Comparison of ENCODE assay signal across 8 mouse cellular contexts in genomic region chr14:122463080-122463691, GRCm38 (mm10). TPM values are rescaled to one million over a fixed set of nuclear protein-coding genes. Genes with fewer than 3 reads are reported as not detected.
DNase-seq lines count a peak whose midpoint lies in the region; ATAC-seq lines count a peak whose summit lies in the region.

No protein-coding gene starts in this region.

- peaks cover 8% of the 10 kb centered on the region; the same call in 1 of the 2 replicates for H3K4me1 ChIP-seq in embryonic facial prominence, embryonic 14.5 days (ENCODE audit: control insufficient read depth, insufficient read depth, low read length)
- peaks cover 30% of the 10 kb centered on the region for H3K4me1 ChIP-seq in limb, embryonic 12.5 days (replicated peaks)
- H3K4me1 ChIP-seq in neural tube, embryonic 15.5 days = peaks cover 23% of the 10 kb centered on the region

- WGBS in embryonic facial prominence, embryonic 14.5 days = 2% methylated on average over 40 of the region's 40 CpGs
- WGBS in limb, embryonic 12.5 days = 1% methylated on average over 40 of the region's 40 CpGs
- WGBS in neural tube, embryonic 15.5 days = under 1% methylated on average over 40 of the region's 40 CpGs

- H3K4me3 ChIP-seq in embryonic facial prominence, embryonic 14.5 days (ENCODE audit: low read depth, low read length) = peak overlapping the region; percentile 49
- peak overlapping the region; percentile 69 for H3K4me3 ChIP-seq in limb, embryonic 12.5 days (replicated peaks)
- H3K4me3 ChIP-seq in neural tube, embryonic 15.5 days (replicated peaks) = peak overlapping the region; percentile 47

- H3K36me3 ChIP-seq in embryonic facial prominence, embryonic 14.5 days (ENCODE audit: control insufficient read depth, insufficient read depth, low read length) = no peaks in the 10 kb centered on the region
- no peaks in the 10 kb centered on the region for H3K36me3 ChIP-seq in limb, embryonic 12.5 days
- no peaks in the 10 kb centered on the region for H3K36me3 ChIP-seq in neural tube, embryonic 15.5 days

- no peak for ATAC-seq in embryonic facial prominence, embryonic 14.5 days (ENCODE audit: low read depth)
- no peak for ATAC-seq in limb, embryonic 12.5 days (ENCODE audit: insufficient number of reproducible peaks, insufficient read depth, low FRiP score, low TSS enrichment, low read depth)
- no peak; the same call in 1 of the 2 replicates for ATAC-seq in neural tube, embryonic 15.5 days (ENCODE audit: low FRiP score)

- peak overlapping the region; percentile 89 for H3K4me2 ChIP-seq in embryonic facial prominence, embryonic 14.5 days (ENCODE audit: low read depth, low read length)
- H3K4me2 ChIP-seq in limb, embryonic 12.5 days = peak overlapping the region; percentile 87
- peak overlapping the region; percentile 81 for H3K4me2 ChIP-seq in neural tube, embryonic 15.5 days

- no peaks in the 10 kb centered on the region for H3K9me3 ChIP-seq in embryonic facial prominence, embryonic 14.5 days (ENCODE audit: control insufficient read depth, low read length)
- no peaks in the 10 kb centered on the region for H3K9me3 ChIP-seq in limb, embryonic 12.5 days
- no peaks in the 10 kb centered on the region for H3K9me3 ChIP-seq in neural tube, embryonic 15.5 days (replicated peaks)

- no peak overlapping the region; the same call in 1 of the 2 replicates for H3K27ac ChIP-seq in embryonic facial prominence, embryonic 14.5 days (replicated peaks; ENCODE audit: low read depth, low read length)
- peak overlapping the region; percentile 96 for H3K27ac ChIP-seq in limb, embryonic 12.5 days
- peak overlapping the region; percentile 81 for H3K27ac ChIP-seq in neural tube, embryonic 15.5 days (replicated peaks)

- DNase-seq in kidney, adult 18-20 months = peak; percentile 23
- no peak for DNase-seq in kidney, adult 8-10 months
- peak; percentile 70 for DNase-seq in Muller cell, postnatal 12 days (ENCODE audit: inconsistent ontology term)
- DNase-seq in embryonic facial prominence, embryonic 14.5 days (ENCODE audit: low spot score) = no peak
- DNase-seq in gastrocnemius, adult 18-20 months (ENCODE audit: low spot score) = no peak
- no peak for DNase-seq in urinary bladder, postnatal 14 days (ENCODE audit: low spot score)

- peaks cover 81% of the 10 kb centered on the region for H3K27me3 ChIP-seq in embryonic facial prominence, embryonic 14.5 days (replicated peaks; ENCODE audit: control insufficient read depth, insufficient read depth, low read length)
- peaks cover 61% of the 10 kb centered on the region for H3K27me3 ChIP-seq in limb, embryonic 12.5 days
- H3K27me3 ChIP-seq in neural tube, embryonic 15.5 days (replicated peaks) = peaks cover 73% of the 10 kb centered on the region

- peak overlapping the region; percentile 34 for H3K9ac ChIP-seq in embryonic facial prominence, embryonic 14.5 days (ENCODE audit: low read depth, low read length)
- H3K9ac ChIP-seq in limb, embryonic 12.5 days (replicated peaks) = peak overlapping the region; percentile 87
- peak overlapping the region; percentile 36 for H3K9ac ChIP-seq in neural tube, embryonic 15.5 days (replicated peaks)

RNA-seq across cellular contexts. Expression of gene Zic5, which starts 2.3 kb away (rescaled TPM):
- 1.9 and 2.1 TPM in 2 replicates for polyA plus RNA-seq in embryonic facial prominence, embryonic 14.5 days (2014; fragmentation: Nextera tagmentation; extraction: Ambion mirVana)
- 8.0 TPM in 2 replicates for polyA plus RNA-seq in limb, embryonic 12.5 days (2016; fragmentation: Nextera tagmentation; extraction: Ambion mirVana)
- polyA plus RNA-seq in neural tube, embryonic 15.5 days (2015; fragmentation: Nextera tagmentation; extraction: Ambion mirVana) = 3.9 and 6.2 TPM in 2 replicates
- total RNA-seq in gastrocnemius, adult 18-20 months (2021) = not detected

RNA-seq across cellular contexts. Expression of gene Zic2, which starts 12.0 kb away (rescaled TPM):
- 1.6 TPM in 2 replicates for polyA plus RNA-seq in embryonic facial prominence, embryonic 14.5 days (2014; fragmentation: Nextera tagmentation; extraction: Ambion mirVana)
- polyA plus RNA-seq in limb, embryonic 12.5 days (2016; fragmentation: Nextera tagmentation; extraction: Ambion mirVana) = 6.2 and 8.0 TPM in 2 replicates
- polyA plus RNA-seq in neural tube, embryonic 15.5 days (2015; fragmentation: Nextera tagmentation; extraction: Ambion mirVana) = 5.1 and 6.8 TPM in 2 replicates
- not detected for total RNA-seq in gastrocnemius, adult 18-20 months (2021)

RNA-seq across cellular contexts. Expression of gene Gm5089, which starts 12.3 kb away (rescaled TPM):
- not detected in 2 replicates for polyA plus RNA-seq in embryonic facial prominence, embryonic 14.5 days (2014; fragmentation: Nextera tagmentation; extraction: Ambion mirVana)
- polyA plus RNA-seq in limb, embryonic 12.5 days (2016; fragmentation: Nextera tagmentation; extraction: Ambion mirVana) = 0.14 and 0.23 TPM in 2 replicates
- 0.14 and 0.60 TPM in 2 replicates for polyA plus RNA-seq in neural tube, embryonic 15.5 days (2015; fragmentation: Nextera tagmentation; extraction: Ambion mirVana)
- not detected for total RNA-seq in gastrocnemius, adult 18-20 months (2021)

RNA-seq across cellular contexts. Expression of gene Gm10837, which starts 27.2 kb away (rescaled TPM):
- polyA plus RNA-seq in embryonic facial prominence, embryonic 14.5 days (2014; fragmentation: Nextera tagmentation; extraction: Ambion mirVana) = 0.14 TPM in 1 of 2 replicates, not detected in the other
- 0.14 and 0.18 TPM in 2 replicates for polyA plus RNA-seq in limb, embryonic 12.5 days (2016; fragmentation: Nextera tagmentation; extraction: Ambion mirVana)
- 0.23 and 0.27 TPM in 2 replicates for polyA plus RNA-seq in neural tube, embryonic 15.5 days (2015; fragmentation: Nextera tagmentation; extraction: Ambion mirVana)
- not detected for total RNA-seq in gastrocnemius, adult 18-20 months (2021)

Comparison
In these comparisons a context has a peak if more than half of its experiments do, and no peak if none do; other contexts are left out.
1. DNase-seq: peak in kidney, adult 18-20 months (single experiment) and Muller cell, postnatal 12 days (single experiment); none in kidney, adult 8-10 months (0 of 2), embryonic facial prominence, embryonic 14.5 days (single experiment), gastrocnemius, adult 18-20 months (single experiment) and urinary bladder, postnatal 14 days (single experiment).
2. H3K9ac ChIP-seq: peak in every context shown above with its lines; median percentile 87 in limb, embryonic 12.5 days; 36 in neural tube, embryonic 15.5 days; 34 in embryonic facial prominence, embryonic 14.5 days.
3. Peak in every context shown above with its lines, with median percentiles within 50 percentile points of each other: H3K4me2 ChIP-seq and H3K4me3 ChIP-seq.